Mouse (Mus musculus): ENCODE data around the gene Sirt4.
"Not testable (repeated sequence)": the region's sequence is repeated elsewhere in the genome, so short reads cannot be mapped to it uniquely, and the experiment has no call there.

Sirt4 gene

GRCm38 (mm10) chr5:115483947-115484920, at the start of gene Sirt4:
Gene Sirt4 (minus strand): TSS chr5:115484725.
- peak; percentile 95 for DNase-seq (ENCODE audit: extremely low spot score, low read depth, low spot score)

DNA sequence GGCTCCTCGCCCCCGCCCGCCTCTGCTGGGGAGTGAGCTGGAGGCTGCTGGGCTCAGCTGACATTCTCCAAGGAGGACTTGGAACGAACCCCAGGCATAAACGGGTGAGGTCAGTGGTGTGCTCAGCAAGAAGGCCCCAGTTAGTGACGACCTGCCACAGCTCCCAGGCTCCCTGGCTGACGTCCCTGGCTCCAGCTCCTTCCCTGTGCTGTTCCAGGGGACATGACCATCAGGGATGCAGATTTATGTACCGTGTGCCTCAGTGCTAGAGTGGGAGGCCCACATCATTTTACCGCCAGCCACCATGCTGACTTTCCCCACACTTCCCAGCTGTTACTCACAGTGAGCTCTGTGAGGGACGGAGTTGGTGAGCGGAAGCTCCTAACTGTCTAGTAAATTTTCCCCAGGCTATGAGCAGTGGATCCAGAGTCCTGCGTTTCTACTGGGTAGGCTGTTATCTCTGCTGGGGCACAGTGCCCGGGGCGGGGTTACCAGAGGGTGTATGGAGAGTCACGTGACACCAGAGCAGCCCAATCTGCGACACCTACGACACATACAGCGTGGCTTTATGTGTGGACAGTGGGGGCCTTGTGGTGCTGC, 47.2 kb upstream of the Sirt4 start:
- DNase-seq (ENCODE audit: extremely low spot score, low read depth, low spot score): no peak

DNA sequence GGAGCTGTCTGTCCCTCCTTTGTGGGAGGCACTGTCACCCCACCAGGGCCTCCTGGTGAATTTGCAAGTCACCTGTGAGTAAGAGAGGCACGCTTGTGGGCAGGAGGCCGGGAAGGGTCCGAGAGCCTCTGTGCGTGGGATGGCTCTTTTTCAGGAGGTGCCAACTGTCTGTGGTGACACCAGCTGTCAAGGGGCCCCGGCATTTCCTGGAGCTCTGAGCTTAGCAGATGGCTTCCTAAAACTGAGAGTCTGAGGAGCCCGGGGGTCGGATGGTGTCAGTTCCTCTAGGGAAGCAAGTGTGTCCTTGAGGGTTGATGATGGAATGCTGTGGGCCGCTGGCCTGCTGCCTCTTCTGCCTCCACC, 45.9 kb upstream of the Sirt4 start:
- no peak for DNase-seq (ENCODE audit: extremely low spot score, low read depth, low spot score)

DNA sequence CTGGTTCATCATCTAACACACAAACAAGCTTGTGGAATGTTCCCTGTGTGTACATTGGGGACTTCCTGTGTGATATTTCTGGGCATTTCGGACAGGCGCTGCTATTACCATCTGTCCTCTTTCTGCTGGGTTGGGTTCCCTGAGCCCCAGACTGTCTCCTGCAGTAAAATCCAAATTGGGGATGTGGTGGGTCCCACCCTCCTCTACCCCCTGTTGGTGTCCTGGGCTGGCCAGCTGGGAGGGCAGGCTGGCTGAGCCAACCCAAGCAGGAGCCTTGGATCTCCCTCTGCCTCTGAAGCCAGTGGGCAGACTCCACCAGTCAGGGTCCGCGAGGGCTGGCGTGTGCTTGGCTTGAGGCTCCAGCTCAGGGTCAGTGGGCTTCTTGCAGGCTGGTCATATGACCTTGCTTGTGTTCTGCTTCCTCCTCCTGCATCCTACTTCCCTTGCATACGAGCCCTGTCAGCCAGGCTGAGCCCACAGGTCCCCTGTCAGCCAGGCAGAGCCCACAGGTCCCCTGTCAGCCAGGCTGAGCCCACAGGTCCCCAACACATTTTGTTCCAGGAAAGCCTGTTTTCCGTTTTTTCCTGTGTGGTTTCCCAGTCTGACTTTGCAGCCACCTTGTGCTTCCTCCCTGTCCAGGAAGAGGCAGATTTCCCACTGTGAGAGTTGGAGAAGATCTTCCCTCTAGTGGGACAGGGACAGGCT, 45.4 kb upstream of the Sirt4 start:
- DNase-seq (ENCODE audit: extremely low spot score, low read depth, low spot score): no peak

GRCm38 (mm10) chr5:115529364-115529741, 44.8 kb upstream of the Sirt4 start:
- no peak for DNase-seq (ENCODE audit: extremely low spot score, low read depth, low spot score)

DNA sequence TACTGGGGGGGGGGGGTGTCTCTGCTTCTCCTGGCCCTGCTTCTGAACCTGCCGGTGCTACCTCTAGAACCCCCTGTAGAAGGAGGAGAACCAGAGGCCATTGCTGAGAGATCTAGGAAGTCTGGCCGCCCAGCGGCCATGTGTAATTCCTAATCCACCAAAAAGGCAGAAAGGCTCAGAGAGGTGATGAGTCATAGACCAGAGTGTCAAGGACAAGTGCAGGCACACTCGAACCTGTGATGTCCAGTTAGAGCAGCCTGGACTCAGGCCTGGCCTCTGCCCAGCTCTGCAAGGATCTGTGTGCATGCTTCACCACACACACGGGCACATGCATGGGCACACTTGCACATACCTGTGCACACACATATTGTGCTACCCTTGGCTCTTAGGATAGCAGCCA, 43.6 kb upstream of the Sirt4 start:
- DNase-seq (ENCODE audit: extremely low spot score, low read depth, low spot score): no peak

DNA sequence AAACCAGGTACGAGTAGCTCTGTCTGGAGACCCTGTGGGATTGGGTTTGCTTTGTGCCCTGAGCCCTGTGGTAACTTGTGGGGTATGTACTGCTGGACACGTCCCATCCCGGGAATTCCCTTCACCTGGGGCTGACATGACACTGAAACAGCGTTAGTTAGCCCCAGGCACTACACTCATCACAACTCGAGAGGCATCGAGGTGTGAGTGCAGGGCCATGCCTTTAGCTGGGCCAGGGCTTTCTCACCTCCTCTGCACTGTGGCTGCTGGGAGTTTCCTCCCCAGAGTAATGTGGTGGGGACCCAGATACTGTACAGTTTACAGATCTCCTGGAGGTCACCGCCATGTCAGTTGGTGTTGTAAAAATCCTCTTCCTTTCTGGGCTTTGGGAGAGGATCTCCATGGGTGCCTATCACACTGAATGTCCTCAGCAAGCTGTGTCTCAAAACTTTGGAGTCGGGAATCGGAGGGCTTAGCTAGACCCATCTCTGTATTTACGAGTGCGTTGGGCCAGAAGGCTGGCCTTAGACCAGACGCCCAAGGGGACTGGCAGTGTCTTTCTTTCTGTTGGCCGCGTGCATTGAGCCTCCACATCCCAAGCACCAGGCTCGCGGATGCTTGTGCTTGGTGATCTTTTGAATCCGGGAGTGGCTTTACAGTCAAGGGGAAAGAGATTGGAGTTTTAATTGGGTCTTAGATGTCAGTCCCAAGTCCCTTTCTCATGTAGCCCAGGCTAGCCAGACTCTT, 42.1 kb upstream of the Sirt4 start:
- no peak for DNase-seq (ENCODE audit: extremely low spot score, low read depth, low spot score)

DNA sequence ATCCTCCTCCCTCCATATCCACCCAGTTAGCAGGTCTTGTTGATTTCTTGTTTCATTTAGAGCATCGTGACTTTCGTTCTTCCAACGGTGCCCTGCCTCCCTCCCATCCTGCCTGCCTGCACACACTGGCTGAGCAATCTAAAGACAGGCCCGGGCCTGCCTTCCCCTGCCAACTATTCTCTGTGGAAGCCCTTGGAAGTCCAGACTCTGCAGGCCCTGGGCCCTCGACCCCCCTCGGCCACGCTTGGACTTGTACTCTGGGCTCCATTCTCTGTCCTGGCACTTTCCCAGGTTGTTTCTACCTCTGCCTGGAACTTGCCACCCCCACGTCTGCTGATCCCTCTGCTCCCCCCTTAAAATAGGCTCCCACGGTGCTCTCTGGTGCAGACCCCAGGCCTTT, 41.4 kb upstream of the Sirt4 start:
- DNase-seq (ENCODE audit: extremely low spot score, low read depth, low spot score): no peak

GRCm38 (mm10) chr5:115525416-115525815, 40.9 kb upstream of the Sirt4 start:
- DNase-seq (ENCODE audit: extremely low spot score, low read depth, low spot score): no peak

DNA sequence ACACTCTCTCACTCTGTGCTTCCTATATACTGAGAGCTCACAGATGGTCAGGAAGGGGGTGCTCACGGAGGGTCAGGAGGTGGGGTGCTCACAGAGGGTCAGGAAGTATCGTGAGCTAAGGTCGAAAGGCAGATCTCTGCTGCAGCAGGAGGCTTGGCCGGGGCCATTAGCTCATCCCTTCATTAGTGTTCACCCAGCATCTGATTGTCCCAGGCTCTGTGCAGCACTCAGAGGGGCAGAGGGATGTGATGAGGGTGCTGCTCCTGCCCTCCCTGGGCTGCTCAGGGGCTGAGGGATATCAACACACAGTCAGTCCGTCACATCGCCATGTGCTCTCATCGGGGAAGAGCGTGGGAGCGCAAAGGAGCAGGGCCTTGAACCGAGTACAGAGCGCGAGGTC, 39.9 kb upstream of the Sirt4 start:
- no peak for DNase-seq (ENCODE audit: extremely low spot score, low read depth, low spot score)

DNA sequence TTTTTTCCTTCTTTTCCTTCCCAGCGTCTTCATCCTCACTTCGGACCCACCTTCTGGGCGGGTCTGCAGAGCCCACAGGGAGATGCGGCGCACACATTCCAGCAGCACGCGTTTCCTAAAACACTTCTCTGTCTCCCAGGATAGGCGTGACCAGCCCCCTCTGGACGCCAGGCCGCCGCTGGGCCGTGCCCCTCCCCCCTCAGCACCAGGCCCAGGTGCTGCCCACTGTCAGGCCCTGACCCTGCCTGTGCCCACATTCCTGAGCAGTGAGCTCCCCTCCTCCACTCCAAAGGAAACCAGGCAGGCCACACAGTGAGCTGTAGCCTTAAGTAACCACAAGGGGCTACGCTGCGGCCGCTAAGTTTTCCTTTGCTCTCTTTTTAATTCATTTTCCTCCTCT, 39.4 kb upstream of the Sirt4 start:
- no peak for DNase-seq (ENCODE audit: extremely low spot score, low read depth, low spot score)

GRCm38 (mm10) chr5:115522981-115523499, 38.5 kb upstream of the Sirt4 start:
- DNase-seq (ENCODE audit: extremely low spot score, low read depth, low spot score): no peak

GRCm38 (mm10) chr5:115522531-115522930, 38.0 kb upstream of the Sirt4 start:
- no peak for DNase-seq (ENCODE audit: extremely low spot score, low read depth, low spot score)

DNA sequence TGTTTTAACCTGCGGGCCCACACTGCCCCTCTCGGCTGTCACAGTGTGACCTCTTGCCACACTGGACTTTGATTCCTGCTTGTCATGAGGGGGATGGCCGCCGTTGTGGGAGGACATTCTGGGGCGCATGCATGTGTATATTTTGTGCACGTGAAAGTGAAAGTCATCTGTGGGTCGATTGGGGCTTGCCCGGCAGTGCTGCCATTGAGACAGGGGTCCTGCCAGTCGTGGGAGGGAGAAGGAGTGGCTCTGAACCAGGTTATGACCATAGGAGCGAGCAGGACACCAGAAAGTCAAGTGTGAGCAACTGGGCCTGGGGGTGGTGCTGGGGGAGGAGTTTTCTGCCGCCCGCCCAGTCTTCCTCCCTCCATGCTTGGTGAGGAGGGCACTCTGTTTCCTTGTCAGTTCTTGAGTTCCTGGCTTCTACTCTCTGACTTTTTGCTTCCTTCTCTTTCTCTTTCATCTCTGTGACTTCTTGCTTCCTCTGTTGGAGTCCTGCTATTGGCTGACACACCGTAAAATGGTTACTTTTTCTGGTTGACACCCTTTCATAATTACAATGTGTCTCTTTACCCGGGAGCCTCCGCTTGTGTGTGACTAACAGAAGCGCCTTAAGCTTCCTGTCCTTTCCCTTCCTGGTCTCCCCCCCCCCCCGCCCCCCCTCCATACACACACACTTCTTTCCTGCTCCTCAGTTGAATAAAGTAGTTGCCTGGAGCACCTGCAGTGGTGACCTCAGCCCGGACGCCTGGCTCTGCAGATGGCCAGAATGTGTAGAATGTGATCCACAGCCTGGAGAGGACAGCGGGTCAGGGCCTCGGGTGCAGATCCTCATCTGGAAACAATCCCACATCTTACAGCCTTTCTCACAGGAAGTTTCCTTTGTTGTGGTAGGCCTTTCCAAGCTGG, 37.3 kb upstream of the Sirt4 start:
- no peak for DNase-seq (ENCODE audit: extremely low spot score, low read depth, low spot score)

DNA sequence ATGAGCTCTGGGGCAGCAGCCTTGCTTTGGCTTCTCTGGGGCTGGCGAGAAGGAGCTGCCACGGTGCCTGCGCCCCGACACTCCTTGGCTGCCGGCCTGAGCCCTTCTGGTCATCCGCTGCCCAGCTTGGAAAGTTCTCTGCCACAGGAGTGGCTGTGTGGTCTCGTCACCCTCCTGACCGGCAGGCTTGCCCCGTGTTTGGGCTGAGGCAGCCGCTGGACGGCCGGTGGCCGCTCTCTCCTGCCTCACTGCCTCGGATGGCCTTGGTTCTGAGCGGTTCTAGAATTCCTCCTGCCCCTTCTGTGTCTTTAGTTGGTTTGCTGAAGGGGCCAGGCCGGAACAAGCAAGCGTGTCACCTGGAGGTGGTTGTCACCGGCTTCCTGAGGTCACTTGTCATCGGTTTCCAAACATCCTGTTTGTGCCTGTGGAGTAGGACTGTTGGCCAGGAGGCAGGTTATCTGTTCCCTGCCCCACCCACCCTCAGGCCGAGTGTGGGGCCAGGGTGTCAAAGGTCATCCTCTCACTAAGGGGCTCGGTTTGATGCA, 35.9 kb upstream of the Sirt4 start:
- DNase-seq (ENCODE audit: extremely low spot score, low read depth, low spot score): no peak

- DNase-seq (ENCODE audit: extremely low spot score, low read depth, low spot score): not testable (repeated sequence)
These were observed 33.7 kb upstream of the Sirt4 start for GRCm38 (mm10) chr5:115518214-115518613.

DNA sequence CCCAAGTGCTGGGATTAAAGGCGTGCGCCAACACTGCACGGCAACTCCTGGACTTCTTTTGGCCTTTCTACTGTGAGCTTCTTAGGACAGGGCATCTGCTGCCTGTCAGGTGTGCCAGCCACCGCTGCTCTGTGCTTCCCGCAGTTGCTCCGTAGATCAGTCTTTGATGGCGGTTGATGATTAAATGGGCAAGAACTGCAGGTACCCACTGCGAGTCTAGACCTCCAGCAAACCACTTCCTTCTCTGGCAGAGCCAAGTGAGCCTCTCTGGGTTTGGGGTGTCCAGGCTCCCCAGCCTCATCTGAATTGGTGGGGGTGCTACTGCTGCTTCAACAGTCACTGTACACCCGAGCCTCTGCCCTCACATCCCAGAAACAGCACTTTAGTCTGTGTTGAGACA, 33.0 kb upstream of the Sirt4 start:
- no peak for DNase-seq (ENCODE audit: extremely low spot score, low read depth, low spot score)

DNA sequence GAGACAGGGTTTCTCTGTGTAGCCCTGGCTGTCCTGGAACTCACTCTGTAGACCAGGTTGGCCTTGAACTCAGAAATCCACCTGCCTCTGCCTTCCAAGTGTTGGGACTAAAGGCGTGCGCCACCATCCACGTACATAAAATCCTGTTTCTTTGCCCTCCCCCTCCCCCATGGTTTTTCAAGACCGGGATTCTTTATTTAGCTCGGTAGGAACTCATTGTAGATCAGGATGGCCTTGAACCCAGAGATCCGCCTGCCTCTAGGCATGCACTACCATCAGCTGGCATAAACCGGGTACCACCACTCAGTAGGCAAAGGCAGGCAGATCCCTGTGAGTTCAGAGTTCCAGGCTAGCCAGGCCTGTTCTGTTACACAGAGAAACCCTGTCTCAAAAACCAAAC, 32.4 kb upstream of the Sirt4 start:
- no peak for DNase-seq (ENCODE audit: extremely low spot score, low read depth, low spot score)

- no peak for DNase-seq (ENCODE audit: extremely low spot score, low read depth, low spot score)
These were observed 31.8 kb upstream of the Sirt4 start for GRCm38 (mm10) chr5:115516081-115516907.
